Mouse (Mus musculus) CD4-positive naive resting alpha-beta T cell, adult 76 days (primary cell): Measurements from ENCODE around the gene Gabpa. TPM values are rescaled to one million over a fixed set of nuclear protein-coding genes. Genes with fewer than 3 reads are reported as not detected.

Experiments
- total RNA-seq: library from RNA; stranded (reverse); gene quantifications from one replicate; pipeline ENCODE4 v1.2.4, GENCODE M21; 2023

Gene Gabpa
- total RNA-seq = 45.8 TPM

DNA sequence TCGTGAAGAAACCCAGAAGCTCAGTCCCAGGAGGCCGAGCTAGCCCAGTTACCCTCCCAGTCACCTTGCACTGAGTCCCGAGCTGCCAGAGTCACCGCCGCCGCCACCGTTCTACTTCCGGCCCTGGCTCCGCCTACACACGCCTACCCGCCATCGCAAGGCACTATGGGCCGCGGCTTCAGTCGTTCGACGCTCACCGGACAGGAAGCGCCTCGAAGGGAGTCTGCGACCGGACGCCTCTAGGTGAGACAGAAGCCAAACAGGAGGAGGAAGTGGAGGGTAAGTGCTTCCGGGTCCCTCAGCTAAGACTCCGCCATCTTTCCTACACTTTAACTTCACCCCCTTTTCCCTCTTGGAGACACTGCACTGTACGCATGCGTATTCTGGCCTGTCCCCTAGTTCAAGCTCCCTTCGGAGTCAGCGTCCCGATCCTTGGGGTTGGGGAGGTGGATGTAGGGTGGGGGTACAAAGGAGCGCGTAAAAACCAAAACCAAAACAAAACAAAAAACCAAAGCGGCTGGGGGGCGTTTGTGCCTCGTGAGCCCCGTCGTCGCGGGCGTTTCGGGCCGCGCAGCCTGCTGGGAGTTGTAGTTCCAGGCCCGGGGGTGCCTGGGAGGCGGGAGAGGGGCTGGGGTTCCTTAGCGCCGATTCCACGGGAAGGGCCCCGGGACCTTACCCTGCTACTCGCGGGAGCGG is at the start of gene Gabpa:
Gene Gabpa, plus strand, starts transcription at position 181 of the 696 bp plus-strand sequence.

DNA sequence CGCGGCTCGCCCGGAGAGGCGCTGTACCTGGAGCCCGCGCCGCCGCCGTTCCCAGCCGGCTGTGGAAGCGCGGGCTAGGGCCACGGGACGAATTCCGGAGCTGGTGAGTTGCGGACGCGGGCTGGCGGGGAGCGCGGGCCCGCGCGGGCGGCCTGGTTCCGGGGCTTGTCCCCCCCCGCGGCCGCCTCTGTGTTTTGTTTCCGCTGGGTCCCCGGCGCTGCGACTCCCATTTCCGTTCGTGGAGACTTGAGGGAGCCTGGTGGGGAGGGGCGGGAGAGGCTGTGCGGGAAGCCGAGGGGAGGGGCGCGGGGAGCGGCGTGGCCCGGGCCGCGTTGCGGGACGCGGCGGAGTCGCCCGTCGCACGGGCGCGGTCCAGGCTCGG is 707 bp downstream of the Gabpa start, which contains the start of gene Atp5j:
Gene Atp5j, minus strand, starts transcription at position 185 of the 382 bp plus-strand sequence.

Other genes starting within 250 kb of the Gabpa start
- gene Mrpl39, start 99.2 kb upstream of the Gabpa start, total RNA-seq = 16.5 TPM
- gene Jam2, start 60.8 kb upstream of the Gabpa start, total RNA-seq = not detected
- 127 TPM for gene Atp5j, start 700 bp downstream of the Gabpa start, total RNA-seq